In genomic region chr9:14288500-14288899, GRCm38 (mm10) we compare ENCODE assay signal across 18 mouse cellular contexts. TPM values are rescaled to one million over a fixed set of nuclear protein-coding genes. Genes with fewer than 3 reads are reported as not detected.
DNase-seq lines count a peak whose midpoint lies in the region; ATAC-seq and TF ChIP-seq lines count a peak whose summit lies in the region.
"Had no signal": no experiment of that assay in that cellular context is flagged by ENCODE, and none has a peak within 500 bp of the region (broad histone marks: within the 10 kb centered on the region; RNA-seq: fewer than 3 reads in every experiment).

No protein-coding gene starts in this region.

- no peak overlapping the region for H3K4me2 ChIP-seq in hindbrain, embryonic 16.5 days (ENCODE audit: low read length)
- no peak overlapping the region for H3K4me2 ChIP-seq in hindbrain, embryonic 13.5 days
- H3K4me2 ChIP-seq: embryonic facial prominence, embryonic 12.5 days; forebrain, embryonic 13.5 days; forebrain, embryonic 15.5 days had no signal

- no peaks in the 10 kb centered on the region for H3K4me1 ChIP-seq in hindbrain, embryonic 16.5 days (ENCODE audit: control insufficient read depth, insufficient read depth, low read depth, low read length)
- H3K4me1 ChIP-seq in hindbrain, embryonic 13.5 days (replicated peaks) = peaks cover 7% of the 10 kb centered on the region

- H3K27ac ChIP-seq in hindbrain, embryonic 16.5 days (ENCODE audit: low read depth, low read length) = no peak overlapping the region
- H3K27ac ChIP-seq in hindbrain, embryonic 13.5 days = no peak overlapping the region
- peak overlapping the region; percentile 30; the same call in 1 of the 2 replicates for H3K27ac ChIP-seq in left cerebral cortex, adult 2 months
- H3K27ac ChIP-seq: embryonic facial prominence, embryonic 10.5 days; embryonic facial prominence, embryonic 12.5 days; forebrain, embryonic 13.5 days; forebrain, embryonic 15.5 days had no signal

- intact Hi-C loops in left cerebral cortex, adult 2 months (cut with DNase I) = no loop called here

- no peaks in the 10 kb centered on the region for H3K9me3 ChIP-seq in hindbrain, embryonic 16.5 days (ENCODE audit: control insufficient read depth, low read length)
- H3K9me3 ChIP-seq in hindbrain, embryonic 13.5 days = no peaks in the 10 kb centered on the region
- H3K9me3 ChIP-seq: embryonic facial prominence, embryonic 10.5 days; embryonic facial prominence, embryonic 12.5 days; forebrain, embryonic 13.5 days; forebrain, embryonic 15.5 days had no signal

- no peak for DNase-seq in left cerebral cortex, adult 2 months (ENCODE audit: extremely low spot score in 1 of 2, low spot score in 2 of 2)
- DNase-seq in left cerebral cortex, adult 8-10 months (ENCODE audit: low spot score in 2 of 2) = no peak
- peak; percentile 16 for DNase-seq in telencephalon, adult 2 months (ENCODE audit: low read depth, low spot score)
- no peak for DNase-seq in testis, postnatal 10 days (ENCODE audit: low spot score)
- DNase-seq: adrenal gland, adult 2 months; adrenal gland, postnatal 10 days; adrenal gland, postnatal 25 days; cerebellum, adult 11-12 months; cerebellum, adult 2 months; cerebellum, adult 9-10 months; cerebellum, postnatal 10 days; cerebellum, postnatal 25 days had no signal

- 0 out of 2 replicates have a peak, but pooled peaks have one; percentile 28 for ATAC-seq in hindbrain, embryonic 16.5 days
- ATAC-seq in hindbrain, embryonic 13.5 days (ENCODE audit: low FRiP score) = no peak
- ATAC-seq: forebrain, embryonic 13.5 days; forebrain, embryonic 15.5 days had no signal

- H3K36me3 ChIP-seq in hindbrain, embryonic 16.5 days (ENCODE audit: control insufficient read depth, insufficient read depth, low read length) = no peaks in the 10 kb centered on the region
- no peaks in the 10 kb centered on the region for H3K36me3 ChIP-seq in hindbrain, embryonic 13.5 days
- H3K36me3 ChIP-seq: embryonic facial prominence, embryonic 10.5 days; embryonic facial prominence, embryonic 12.5 days; forebrain, embryonic 15.5 days had no signal

- H3K4me3 ChIP-seq in hindbrain, embryonic 16.5 days (ENCODE audit: low read length) = no peak overlapping the region
- H3K4me3 ChIP-seq in hindbrain, embryonic 13.5 days = no peak overlapping the region
- H3K4me3 ChIP-seq in left cerebral cortex, adult 2 months = no peak overlapping the region
- H3K4me3 ChIP-seq: embryonic facial prominence, embryonic 10.5 days; embryonic facial prominence, embryonic 12.5 days; forebrain, embryonic 13.5 days; forebrain, embryonic 15.5 days had no signal

- no peaks in the 10 kb centered on the region for H3K27me3 ChIP-seq in hindbrain, embryonic 16.5 days (replicated peaks; ENCODE audit: control insufficient read depth, insufficient read depth, low read length)
- H3K27me3 ChIP-seq in hindbrain, embryonic 13.5 days = no peaks in the 10 kb centered on the region
- H3K27me3 ChIP-seq: embryonic facial prominence, embryonic 12.5 days; forebrain, embryonic 13.5 days; forebrain, embryonic 15.5 days had no signal

- TF ChIP-seq CTCF in left cerebral cortex, adult 2 months (IDR thresholded peaks at IDR 0.05) = peak; percentile 2; the same call in 1 of the 2 replicates

- no peak overlapping the region for H3K9ac ChIP-seq in hindbrain, embryonic 16.5 days (ENCODE audit: low read depth, low read length)
- H3K9ac ChIP-seq in hindbrain, embryonic 13.5 days = no peak overlapping the region
- H3K9ac ChIP-seq: embryonic facial prominence, embryonic 12.5 days; forebrain, embryonic 13.5 days; forebrain, embryonic 15.5 days had no signal

RNA-seq across cellular contexts. Expression of gene Sesn3, which starts 13.6 kb away (rescaled TPM):
- 15.9 and 21.0 TPM in 2 replicates for polyA plus RNA-seq in hindbrain, embryonic 16.5 days (2015; fragmentation: Nextera tagmentation; extraction: Ambion mirVana)
- 20.2 and 20.9 TPM in 2 replicates for polyA plus RNA-seq in hindbrain, embryonic 13.5 days (2015; fragmentation: Nextera tagmentation; extraction: Ambion mirVana)
- 100 to 1,000 TPM; 111 to 118 TPM for total RNA-seq in left cerebral cortex, adult 2 months (2021)
- total RNA-seq in left cerebral cortex, adult 8-10 months (2022) = 100 to 1,000 TPM; 118 to 153 (median 137) TPM
